Mouse (Mus musculus) adrenal gland, adult 2 months (tissue): ENCODE measurements around the gene Sytl4. TPM values are rescaled to one million over a fixed set of nuclear protein-coding genes. Genes with fewer than 3 reads are reported as not detected.
A peak's percentile ranks its signal among the peaks of the same experiment; 100 is the strongest.

ENCODE experiments used
- DNase-seq: peaks from one replicate; pipeline ENCODE4 v3.0.0; 2021
- long read RNA-seq: library from polyadenylated mRNA; stranded (forward); transcript quantifications from one replicate; pipeline ENCODE4 v2.0.0, GENCODE M21; 2021
- polyA plus RNA-seq: library from polyadenylated mRNA; depleted of rRNA; stranded (reverse); fragments of >200 nt; gene quantifications from 2 replicates; pipeline ENCODE4 v1.2.3, GENCODE M21; 2012; rRNA removed
- total RNA-seq, 2 experiments: library from RNA; stranded (reverse); gene quantifications; 2 replicates each; pipeline ENCODE4 v1.2.3; 2021

Gene Sytl4
- total RNA-seq (10 to 100 TPM; 12.7 to 16.0 TPM), polyA plus RNA-seq (0.73 and 0.96 TPM in 2 replicates)
- long read RNA-seq, partial matches to known transcripts = 2 of 8 reads
- long read RNA-seq, other reads (novel, unspliced or antisense) = 3 of 8 reads

DNA sequence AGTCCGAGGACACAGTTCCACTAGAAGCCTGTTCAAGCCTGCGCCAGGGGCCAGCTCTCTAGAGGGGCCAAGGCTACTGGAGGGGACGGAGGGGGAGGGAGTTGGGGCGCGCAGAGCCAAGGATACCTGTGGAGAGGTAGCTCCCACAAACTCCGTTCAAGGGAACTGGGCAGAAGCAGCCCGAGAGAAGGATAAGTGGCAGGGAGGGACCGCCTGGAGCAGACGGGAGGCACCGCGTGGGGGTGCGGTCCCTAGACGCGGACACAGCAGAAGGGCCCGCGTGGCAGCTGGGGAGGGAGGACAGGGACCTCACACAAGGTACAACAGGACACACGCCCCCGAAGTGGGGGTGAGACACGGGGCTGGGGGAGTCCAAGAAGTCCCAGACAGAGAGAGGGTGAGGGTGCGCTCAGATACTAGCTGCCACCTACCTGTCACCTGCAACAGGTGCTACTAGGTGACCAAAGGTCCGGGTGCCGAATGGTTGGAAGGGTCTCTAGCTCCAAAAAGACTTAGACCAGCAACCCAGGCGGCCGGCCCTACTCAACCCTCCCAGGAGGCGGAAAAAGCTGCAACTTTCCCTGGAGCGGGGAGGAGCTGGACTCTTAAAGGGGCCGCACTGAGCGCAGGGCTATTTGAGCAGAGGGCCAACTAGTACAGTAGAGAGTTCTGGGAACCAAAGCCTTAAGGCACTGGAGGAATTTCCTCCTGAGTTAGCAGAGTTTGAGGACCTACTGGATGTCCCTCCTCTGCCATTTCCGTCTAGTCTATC, at the start of gene Sytl4:
Gene Sytl4, minus strand, starts transcription at position 582 of the 772 bp plus-strand sequence.
- DNase-seq = peak; percentile 57

DNA sequence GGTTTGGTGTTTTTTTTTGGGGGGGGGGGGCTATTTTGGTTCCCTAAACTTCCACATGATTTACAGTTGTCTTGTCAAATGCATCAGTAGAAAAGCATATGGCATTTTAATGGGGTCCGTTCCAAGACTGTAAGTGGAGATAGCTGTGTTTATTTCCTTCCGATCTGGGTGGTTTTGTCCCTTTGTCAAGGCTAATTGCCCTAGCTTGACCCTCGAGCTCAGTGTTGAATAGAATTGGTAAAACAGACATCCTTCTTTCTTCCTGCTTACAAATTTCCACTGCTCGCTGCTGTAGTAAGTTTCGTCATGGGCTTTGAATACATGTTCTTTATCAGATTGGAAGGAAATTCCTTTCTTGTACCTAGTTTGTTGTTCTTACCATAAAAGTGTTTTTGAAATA, 39.1 kb upstream of the Sytl4 start:
- DNase-seq = no peak

- peak; percentile 55 for DNase-seq
Observed at GRCm38 (mm10) chrX:134019005-134019404, 37.4 kb upstream of the Sytl4 start.

- DNase-seq = no peak
Observed at GRCm38 (mm10) chrX:133995866-133996265, 14.3 kb upstream of the Sytl4 start.

DNA sequence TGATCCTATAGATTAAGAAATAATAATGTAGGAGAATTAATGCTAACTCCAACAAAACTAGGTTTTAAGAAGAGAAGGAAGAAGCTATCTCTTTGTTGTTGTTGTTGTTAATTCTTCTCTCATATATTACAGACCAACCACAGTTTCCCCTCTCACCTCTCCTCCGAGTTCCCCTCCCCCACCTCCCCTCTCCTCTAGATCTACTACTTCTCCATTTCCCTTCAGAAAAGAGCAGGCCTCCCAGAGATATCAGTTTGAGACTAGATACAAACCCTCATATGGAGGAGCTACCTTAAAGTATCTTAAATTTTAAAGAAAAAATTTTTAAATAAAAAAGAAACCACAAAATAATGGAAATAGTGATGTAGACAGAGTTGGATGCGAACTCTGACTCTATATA, 17.0 kb downstream of the Sytl4 start:
- no peak for DNase-seq

- no peak for DNase-seq
Observed at GRCm38 (mm10) chrX:133960617-133961016, 21.0 kb downstream of the Sytl4 start.

- no peak for DNase-seq
Observed at GRCm38 (mm10) chrX:133954661-133955060, 27.0 kb downstream of the Sytl4 start.

DNA sequence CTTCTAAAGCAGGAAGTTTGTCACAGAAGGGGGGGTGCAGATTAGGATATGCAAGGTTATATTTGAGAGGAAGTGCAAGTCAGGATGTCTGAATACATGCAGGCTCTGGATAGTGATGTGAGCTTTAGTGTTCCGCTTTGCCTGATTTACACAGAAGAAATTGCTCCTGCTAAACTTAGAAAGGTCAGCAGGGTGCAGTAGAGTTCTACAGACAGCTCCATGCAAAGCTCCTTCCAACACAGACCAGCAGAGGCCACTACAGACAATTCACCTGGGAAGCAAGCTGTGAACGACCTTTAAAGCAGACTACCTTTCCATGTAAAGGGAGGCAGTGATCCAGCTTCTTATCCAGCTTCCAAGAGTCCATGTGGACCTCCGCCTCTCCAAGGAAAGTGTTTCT, 34.2 kb downstream of the Sytl4 start:
- DNase-seq = peak; percentile 43

- no peak for DNase-seq
Observed at GRCm38 (mm10) chrX:133939561-133939960, 42.1 kb downstream of the Sytl4 start.

GRCm38 (mm10) chrX:133936605-133937225, 44.9 kb downstream of the Sytl4 start:
- DNase-seq = no peak

GRCm38 (mm10) chrX:133931302-133932013, 50.2 kb downstream of the Sytl4 start:
- DNase-seq = peak; percentile 14

GRCm38 (mm10) chrX:133926760-133927159, 54.9 kb downstream of the Sytl4 start:
- DNase-seq = no peak

GRCm38 (mm10) chrX:133921187-133921586, 60.4 kb downstream of the Sytl4 start:
- no peak for DNase-seq

DNA sequence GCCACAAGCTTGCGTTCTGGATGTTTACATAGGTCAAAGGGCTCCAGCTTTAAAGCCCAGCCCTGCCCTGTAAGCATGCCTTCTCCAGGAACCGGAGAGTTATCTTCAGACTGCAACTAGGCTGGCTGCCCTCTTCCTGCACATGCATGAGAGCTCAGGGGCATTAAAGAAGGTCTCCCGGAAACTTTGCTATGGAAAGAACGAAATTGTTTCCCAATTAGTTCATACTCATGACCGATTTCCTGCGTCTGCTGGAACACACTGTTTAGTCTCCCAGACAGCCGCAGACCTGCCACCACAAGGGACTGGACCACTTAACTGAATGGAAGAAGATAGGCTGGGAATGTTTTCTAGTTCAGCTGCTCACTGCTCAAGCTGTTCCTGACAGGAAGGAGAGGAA, 67.4 kb downstream of the Sytl4 start:
- no peak for DNase-seq

DNA sequence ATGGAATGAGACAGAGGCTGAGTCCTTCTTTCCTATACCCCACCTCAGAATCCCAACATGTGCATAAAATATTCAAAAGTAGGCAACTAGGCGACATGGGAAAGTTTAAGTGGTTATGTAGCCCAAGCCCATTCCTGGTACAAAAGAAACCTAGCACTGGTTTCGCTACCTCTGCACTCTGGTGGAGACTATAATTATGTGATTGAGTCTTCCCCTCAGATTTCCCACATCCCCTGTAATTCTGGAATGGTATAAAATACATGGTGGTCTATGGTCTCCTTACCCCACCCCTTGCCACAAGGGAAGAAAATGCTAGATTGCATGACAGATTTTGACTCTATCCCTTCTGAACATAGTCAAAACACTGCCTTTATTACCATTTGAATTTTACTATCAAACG, 68.6 kb downstream of the Sytl4 start:
- no peak for DNase-seq

- peak; percentile 11 for DNase-seq
Observed at GRCm38 (mm10) chrX:133911397-133912103, 70.1 kb downstream of the Sytl4 start.

DNA sequence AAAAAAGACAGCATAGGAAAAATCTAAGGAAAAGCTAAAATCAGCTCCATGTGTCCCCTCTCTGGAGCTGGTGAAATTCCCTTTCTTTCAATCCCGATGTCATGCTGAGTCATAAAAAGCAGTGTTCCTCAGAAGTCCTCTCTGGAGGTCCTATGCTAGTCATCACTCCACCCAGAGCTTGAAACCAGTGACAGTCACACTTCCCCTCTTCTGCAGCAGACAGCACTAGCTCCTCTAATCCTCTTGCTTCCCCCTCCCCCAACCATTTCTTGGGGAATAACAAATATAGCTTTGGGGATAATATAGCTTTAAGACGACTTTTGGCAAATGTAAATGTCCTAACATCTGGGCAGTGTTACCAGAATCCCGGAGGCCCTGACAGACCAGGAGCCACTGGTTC, 73.4 kb downstream of the Sytl4 start, which contains the start of gene Srpx2:
Gene Srpx2, plus strand, starts transcription at position 166 of the 400 bp plus-strand sequence.
- DNase-seq = no peak

DNA sequence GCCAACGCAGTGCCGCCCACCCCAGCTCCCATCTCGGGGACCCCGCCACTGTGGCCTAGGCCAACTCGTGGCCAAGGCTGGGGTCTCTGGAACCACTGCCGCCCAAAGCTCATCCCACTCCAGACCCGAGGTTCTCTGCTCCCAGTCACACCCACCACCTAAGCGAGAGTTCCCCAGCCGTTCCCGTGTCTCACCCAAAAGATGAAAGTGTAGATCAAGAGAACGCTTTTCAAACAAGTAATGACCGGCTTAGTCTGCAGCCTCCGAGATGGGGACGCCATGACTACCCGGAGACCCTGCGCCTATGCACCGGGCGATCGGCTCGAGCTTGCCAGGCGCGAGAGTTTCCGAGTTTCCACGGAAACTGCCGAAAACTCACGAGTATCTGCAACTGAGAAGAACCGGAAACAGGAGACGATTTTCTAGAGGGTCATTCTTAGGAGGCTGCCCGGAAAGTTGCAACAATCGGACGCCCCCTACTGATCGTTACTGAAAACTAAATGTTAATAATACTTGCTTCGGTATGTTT, 83.5 kb downstream of the Sytl4 start, which contains the start of gene Tspan6:
Gene Tspan6, minus strand, starts transcription at position 416 of the 529 bp plus-strand sequence.
- DNase-seq = peak; percentile 83

DNA sequence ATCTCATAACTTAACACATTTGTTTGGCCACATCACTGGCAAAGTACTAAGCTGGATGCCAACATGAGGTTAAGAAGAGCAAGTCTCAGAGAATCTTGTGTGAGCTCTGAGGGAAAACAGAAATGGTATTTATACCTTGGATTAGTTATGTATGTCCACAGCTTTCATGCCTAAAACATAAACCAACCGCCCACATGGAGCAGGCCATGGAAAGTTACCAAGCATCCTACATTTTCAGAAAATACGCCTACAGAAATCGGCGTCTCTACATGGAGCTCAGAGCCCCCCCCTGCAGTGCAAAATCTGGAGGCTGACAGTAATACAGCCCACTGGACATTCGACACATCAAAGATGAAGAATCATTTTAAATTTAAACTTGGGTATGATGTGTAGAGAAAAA, 93.5 kb downstream of the Sytl4 start:
- no peak for DNase-seq

GRCm38 (mm10) chrX:133887308-133887707, 94.3 kb downstream of the Sytl4 start:
- DNase-seq = no peak
